Mouse (Mus musculus) bone marrow macrophage, adult 2 months (primary cell): ENCODE measurements around the gene Aar2.

Source experiments
- CTCF ChIP-seq: IDR thresholded peaks from 2 replicates; pipeline ENCODE4 v1.5.1; 2012; ENCODE audit warnings: low read depth, mild to moderate bottlenecking, low read length, moderate library complexity
- POLR2A ChIP-seq: IDR thresholded peaks from 2 replicates; pipeline ENCODE4 v1.6.1; 2012; ENCODE audit warnings: mild to moderate bottlenecking, low read depth, low read length, borderline replicate concordance

DNA sequence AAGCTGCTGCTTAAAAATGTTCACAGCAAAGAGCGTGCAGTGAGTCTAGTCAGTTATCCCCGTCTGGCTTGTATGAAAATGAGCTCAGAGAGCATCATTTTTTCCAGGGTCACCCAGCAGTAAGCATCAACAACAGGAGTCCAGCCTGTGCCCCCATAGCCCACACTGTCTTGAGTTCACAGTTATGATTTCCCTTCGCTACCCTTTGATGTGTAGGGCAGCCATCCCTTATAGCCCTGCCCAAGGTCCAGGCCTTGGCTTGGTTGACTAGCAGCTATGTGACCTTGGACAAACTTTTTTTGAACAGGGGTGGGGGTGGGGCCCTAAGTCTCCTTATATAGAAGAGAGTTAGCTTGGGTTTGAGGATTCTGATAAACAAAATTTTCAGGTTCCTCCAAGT, 21.9 kb downstream of the Aar2 start:
- TF ChIP-seq CTCF (no peak), POLR2A (no peak)
